Mouse (Mus musculus): Measurements from ENCODE around the gene Lbp. TPM values are rescaled to one million over a fixed set of nuclear protein-coding genes. Genes with fewer than 3 reads are reported as not detected.

Gene Lbp
- polyA plus RNA-seq, 1 experiment from 2014 or later: 1.5 TPM

- ATAC-seq (replicated peaks; ENCODE audit: low FRiP score) (peak; percentile 83), DNase-seq (ENCODE audit: low spot score) (peak; percentile 94)
- Histone ChIP-seq H3K36me3 (ENCODE audit: control insufficient read depth, insufficient read depth, low read length) (peaks cover 28% of the 10 kb centered on the region), H3K27ac (ENCODE audit: low read depth, low read length) (peak overlapping the region; percentile 61), H3K4me2 (ENCODE audit: low read depth, low read length, severe bottlenecking) (peak overlapping the region; percentile 76), H3K4me1 (replicated peaks; ENCODE audit: control insufficient read depth, insufficient read depth, low read length) (peaks cover 2% of the 10 kb centered on the region; the same call in 1 of the 2 replicates), H3K4me3 (ENCODE audit: low read depth, low read length) (peak overlapping the region; percentile 89), H3K9me3 (ENCODE audit: control insufficient read depth, low read length) (no peaks in the 10 kb centered on the region), H3K27me3 (ENCODE audit: control insufficient read depth, insufficient read depth, low read length) (no peaks in the 10 kb centered on the region), H3K9ac (ENCODE audit: low read length) (peak overlapping the region; percentile 95)
- WGBS: under 1% methylated on average over 41 of the region's 41 CpGs
Measured at GRCm38 (mm10) chr2:158360873-158361677, 54.8 kb downstream of the Lbp start.

DNA sequence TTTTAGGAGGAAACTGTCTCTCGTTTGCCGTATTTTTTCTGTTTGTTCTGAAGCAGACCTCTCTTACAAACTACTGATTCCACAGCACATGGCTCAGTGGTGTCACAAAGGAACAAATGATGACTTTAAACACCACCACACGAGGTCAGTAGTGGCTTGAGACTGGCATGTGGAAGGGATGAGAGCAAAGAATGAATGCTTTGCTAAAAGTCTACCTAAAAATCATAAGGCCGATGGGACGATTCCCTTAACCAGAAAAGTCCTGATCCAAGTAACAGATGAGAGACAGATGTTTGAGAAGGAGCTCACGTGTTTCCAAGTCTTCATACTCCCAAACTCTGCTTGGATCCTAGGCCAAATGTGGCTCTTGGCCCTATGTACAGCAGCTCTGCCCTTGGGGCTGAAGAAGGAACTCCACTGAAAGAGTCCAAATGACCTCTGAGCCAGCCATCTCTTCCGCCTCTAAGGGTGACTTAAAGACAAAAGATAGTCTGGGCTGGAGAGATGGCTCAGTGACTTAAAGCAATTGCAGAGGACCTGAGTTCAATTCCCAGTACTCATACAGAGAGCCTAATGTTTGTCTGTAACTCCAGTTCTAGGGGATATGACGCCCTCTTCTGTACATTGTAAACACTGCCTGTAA is 55.5 kb downstream of the Lbp start:
- DNase-seq (ENCODE audit: low spot score): no peak
- Histone ChIP-seq H3K9me3 (ENCODE audit: control insufficient read depth, low read length) (no peaks in the 10 kb centered on the region), H3K4me3 (ENCODE audit: low read depth, low read length) (peak overlapping the region; percentile 89; the same call in 1 of the 2 replicates), H3K4me2 (ENCODE audit: low read depth, low read length, severe bottlenecking) (no peak overlapping the region), H3K27ac (ENCODE audit: low read depth, low read length) (no peak overlapping the region), H3K4me1 (replicated peaks; ENCODE audit: control insufficient read depth, insufficient read depth, low read length) (peaks cover 2% of the 10 kb centered on the region; the same call in 1 of the 2 replicates), H3K9ac (ENCODE audit: low read length) (no peak overlapping the region), H3K27me3 (ENCODE audit: control insufficient read depth, insufficient read depth, low read length) (no peaks in the 10 kb centered on the region), H3K36me3 (ENCODE audit: control insufficient read depth, insufficient read depth, low read length) (peaks cover 21% of the 10 kb centered on the region)
- 39% methylated on average over 8 of the region's 8 CpGs for WGBS
- ATAC-seq (replicated peaks; ENCODE audit: low FRiP score): peak; percentile 43

DNA sequence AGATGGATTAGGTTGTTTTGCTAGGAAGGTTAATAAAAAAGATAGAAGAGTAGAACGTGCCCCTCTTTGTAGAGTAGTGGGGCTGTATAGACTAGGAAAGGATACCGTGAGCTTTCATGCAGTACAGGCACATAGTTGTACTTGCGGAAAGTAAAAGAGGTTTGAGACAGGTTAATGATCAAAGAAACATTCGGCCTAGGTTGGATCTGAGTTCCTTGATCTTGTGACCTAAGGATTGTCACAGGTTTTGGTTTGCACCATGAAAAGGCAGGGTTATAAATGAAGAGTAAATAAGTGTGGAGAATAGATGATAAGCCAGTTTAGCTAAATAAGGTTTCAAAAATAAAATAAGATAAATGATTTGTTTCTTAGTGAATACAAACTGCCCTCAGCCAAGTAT is 57.9 kb downstream of the Lbp start:
- H3K4me2 ChIP-seq (ENCODE audit: low read depth, low read length, severe bottlenecking): no peak overlapping the region
- no peak overlapping the region for H3K4me3 ChIP-seq (ENCODE audit: low read depth, low read length)
- peaks cover 3% of the 10 kb centered on the region; the same call in 1 of the 2 replicates for H3K36me3 ChIP-seq (ENCODE audit: control insufficient read depth, insufficient read depth, low read length)
- no peak overlapping the region for H3K9ac ChIP-seq (ENCODE audit: low read length)
- no peak overlapping the region for H3K27ac ChIP-seq (ENCODE audit: low read depth, low read length)
- no peaks in the 10 kb centered on the region for H3K9me3 ChIP-seq (ENCODE audit: control insufficient read depth, low read length)
- 81% methylated on average over 4 of the region's 4 CpGs for WGBS
- H3K27me3 ChIP-seq (ENCODE audit: control insufficient read depth, insufficient read depth, low read length): no peaks in the 10 kb centered on the region
- DNase-seq (ENCODE audit: low spot score) (no peak), ATAC-seq (replicated peaks; ENCODE audit: low FRiP score) (no peak)
- H3K4me1 ChIP-seq (replicated peaks; ENCODE audit: control insufficient read depth, insufficient read depth, low read length): peaks cover 2% of the 10 kb centered on the region; the same call in 1 of the 2 replicates

- H3K9ac ChIP-seq (ENCODE audit: low read length): no peak overlapping the region
- H3K27me3 ChIP-seq (ENCODE audit: control insufficient read depth, insufficient read depth, low read length): no peaks in the 10 kb centered on the region
- peaks cover 2% of the 10 kb centered on the region; the same call in 1 of the 2 replicates for H3K4me1 ChIP-seq (replicated peaks; ENCODE audit: control insufficient read depth, insufficient read depth, low read length)
- 71% methylated on average over 12 of the region's 12 CpGs for WGBS
- no peak for DNase-seq (ENCODE audit: low spot score)
- H3K9me3 ChIP-seq (ENCODE audit: control insufficient read depth, low read length): no peaks in the 10 kb centered on the region
- no peak overlapping the region for H3K4me3 ChIP-seq (ENCODE audit: low read depth, low read length)
- H3K36me3 ChIP-seq (ENCODE audit: control insufficient read depth, insufficient read depth, low read length): no peaks in the 10 kb centered on the region; the same call in 1 of the 2 replicates
- H3K4me2 ChIP-seq (ENCODE audit: low read depth, low read length, severe bottlenecking): no peak overlapping the region
- ATAC-seq (replicated peaks; ENCODE audit: low FRiP score): no peak
- no peak overlapping the region for H3K27ac ChIP-seq (ENCODE audit: low read depth, low read length)
Measured at GRCm38 (mm10) chr2:158365099-158365850, 59.0 kb downstream of the Lbp start.

GRCm38 (mm10) chr2:158367654-158368053 is 61.4 kb downstream of the Lbp start:
- H3K4me1 ChIP-seq (replicated peaks; ENCODE audit: control insufficient read depth, insufficient read depth, low read length): no peaks in the 10 kb centered on the region
- no peak overlapping the region for H3K9ac ChIP-seq (ENCODE audit: low read length)
- no peak overlapping the region for H3K4me3 ChIP-seq (ENCODE audit: low read depth, low read length)
- no peak for ATAC-seq (replicated peaks; ENCODE audit: low FRiP score)
- 94% methylated on average over 5 of the region's 5 CpGs for WGBS
- H3K36me3 ChIP-seq (ENCODE audit: control insufficient read depth, insufficient read depth, low read length): no peaks in the 10 kb centered on the region
- H3K27ac ChIP-seq (ENCODE audit: low read depth, low read length): no peak overlapping the region
- H3K9me3 ChIP-seq (ENCODE audit: control insufficient read depth, low read length): no peaks in the 10 kb centered on the region
- no peaks in the 10 kb centered on the region for H3K27me3 ChIP-seq (ENCODE audit: control insufficient read depth, insufficient read depth, low read length)
- DNase-seq (ENCODE audit: low spot score): peak; percentile 39
- no peak overlapping the region for H3K4me2 ChIP-seq (ENCODE audit: low read depth, low read length, severe bottlenecking)

GRCm38 (mm10) chr2:158368313-158368712 is 62.0 kb downstream of the Lbp start:
- no peaks in the 10 kb centered on the region for H3K4me1 ChIP-seq (replicated peaks; ENCODE audit: control insufficient read depth, insufficient read depth, low read length)
- ATAC-seq (replicated peaks; ENCODE audit: low FRiP score) (no peak), DNase-seq (ENCODE audit: low spot score) (no peak)
- H3K4me3 ChIP-seq (ENCODE audit: low read depth, low read length): no peak overlapping the region
- H3K4me2 ChIP-seq (ENCODE audit: low read depth, low read length, severe bottlenecking): no peak overlapping the region
- H3K36me3 ChIP-seq (ENCODE audit: control insufficient read depth, insufficient read depth, low read length): no peaks in the 10 kb centered on the region
- no peak overlapping the region for H3K27ac ChIP-seq (ENCODE audit: low read depth, low read length)
- no peaks in the 10 kb centered on the region for H3K27me3 ChIP-seq (ENCODE audit: control insufficient read depth, insufficient read depth, low read length)
- WGBS: 95% methylated on average over 8 of the region's 8 CpGs
- H3K9me3 ChIP-seq (ENCODE audit: control insufficient read depth, low read length): no peaks in the 10 kb centered on the region
- H3K9ac ChIP-seq (ENCODE audit: low read length): no peak overlapping the region

- Histone ChIP-seq H3K27ac (ENCODE audit: low read depth, low read length) (no peak overlapping the region), H3K9ac (ENCODE audit: low read length) (no peak overlapping the region), H3K4me1 (replicated peaks; ENCODE audit: control insufficient read depth, insufficient read depth, low read length) (no peaks in the 10 kb centered on the region), H3K4me2 (ENCODE audit: low read depth, low read length, severe bottlenecking) (no peak overlapping the region), H3K9me3 (ENCODE audit: control insufficient read depth, low read length) (no peaks in the 10 kb centered on the region), H3K4me3 (ENCODE audit: low read depth, low read length) (no peak overlapping the region), H3K27me3 (ENCODE audit: control insufficient read depth, insufficient read depth, low read length) (no peaks in the 10 kb centered on the region), H3K36me3 (ENCODE audit: control insufficient read depth, insufficient read depth, low read length) (no peaks in the 10 kb centered on the region)
- ATAC-seq (replicated peaks; ENCODE audit: low FRiP score) (no peak), DNase-seq (ENCODE audit: low spot score) (no peak)
- WGBS: 81% methylated on average over 3 of the region's 3 CpGs
Measured at GRCm38 (mm10) chr2:158369474-158370172, 63.3 kb downstream of the Lbp start.

- Histone ChIP-seq H3K27ac (ENCODE audit: low read depth, low read length) (no peak overlapping the region), H3K36me3 (ENCODE audit: control insufficient read depth, insufficient read depth, low read length) (no peaks in the 10 kb centered on the region)
Measured at GRCm38 (mm10) chr2:158370173-158370550, 63.9 kb downstream of the Lbp start.

More at GRCm38 (mm10) chr2:158370173-158370550, 63.9 kb downstream of the Lbp start:
- ATAC-seq (replicated peaks; ENCODE audit: low FRiP score) (no peak), DNase-seq (ENCODE audit: low spot score) (no peak)
- no peak overlapping the region for H3K4me3 ChIP-seq (ENCODE audit: low read depth, low read length)
- 7% methylated on average over 5 of the region's 5 CpGs for WGBS
- H3K27me3 ChIP-seq (ENCODE audit: control insufficient read depth, insufficient read depth, low read length): no peaks in the 10 kb centered on the region
- no peaks in the 10 kb centered on the region for H3K9me3 ChIP-seq (ENCODE audit: control insufficient read depth, low read length)
- H3K9ac ChIP-seq (ENCODE audit: low read length): no peak overlapping the region
- no peaks in the 10 kb centered on the region for H3K4me1 ChIP-seq (replicated peaks; ENCODE audit: control insufficient read depth, insufficient read depth, low read length)
- no peak overlapping the region for H3K4me2 ChIP-seq (ENCODE audit: low read depth, low read length, severe bottlenecking)
